Mouse (Mus musculus) layer of hippocampus, adult 6 months (tissue): ENCODE measurements around the gene Fzr1. TPM values are rescaled to one million over a fixed set of nuclear protein-coding genes. Genes with fewer than 3 reads are reported as not detected.
A peak's percentile ranks its signal among the peaks of the same experiment; 100 is the strongest.

Experiments
- long read RNA-seq, 2 experiments: library from polyadenylated mRNA; unstranded; transcript quantifications; one replicate each; pipeline ENCODE4 v2.0.0; 2019 to 2020
- microRNA-seq: library from miRNA; unstranded; fragments of <30 nt; microRNA quantifications from one replicate; pipeline ENCODE4 v1.2.0, GENCODE M21; 2020
- polyA plus RNA-seq: library from polyadenylated mRNA; unstranded; fragments of <200 nt; fragmentation: Nextera tagmentation; gene quantifications from 2 replicates; pipeline ENCODE4 v1.2.3, GENCODE M21; 2021

Fzr1 gene
- polyA plus RNA-seq, result 62.7 and 65.6 TPM in 2 replicates
- long read RNA-seq, experiment 1, transcript Fzr1-205 (14 exons, 3,057 nt), result major isoform, 130 of 160 reads
- long read RNA-seq, experiment 1, partial matches to known transcripts, result 22 of 160 reads
- long read RNA-seq, experiment 1, other reads (novel, unspliced or antisense), result 8 of 160 reads
- long read RNA-seq, experiment 2, transcript Fzr1-205 (14 exons, 3,057 nt), result major isoform, 641 of 688 reads
- long read RNA-seq, experiment 2, partial matches to known transcripts, result 14 of 688 reads
- long read RNA-seq, experiment 2, other reads (novel, unspliced or antisense), result 33 of 688 reads

GRCm38 (mm10) chr10:81377793-81378552, at the start of gene Fzr1:
Gene Fzr1, minus strand, starts transcription at chr10:81378516.

DNA sequence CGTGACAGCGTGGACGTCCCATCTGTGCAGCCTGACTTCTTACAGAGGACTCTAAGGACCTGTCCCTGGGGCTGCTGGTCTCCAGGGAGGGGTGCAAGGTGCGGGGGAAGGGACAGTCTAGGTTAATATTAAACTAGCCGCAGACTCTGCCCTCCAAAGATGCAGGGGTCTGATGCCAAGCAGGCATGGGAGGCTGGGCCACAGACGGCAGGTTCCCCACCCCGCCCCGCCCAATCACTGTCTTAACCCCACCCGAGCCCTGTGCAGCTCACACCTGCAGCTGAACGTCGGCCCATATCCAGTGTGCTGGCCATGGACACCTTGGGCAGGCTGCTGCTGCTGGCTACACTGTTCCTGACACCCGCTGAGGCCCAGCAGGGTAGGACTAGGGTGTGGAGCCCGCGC, 14.5 kb upstream of the Fzr1 start, which contains the start of gene Smim24:
TSS of gene Smim24 (plus strand) at position 271 of the 405 bp plus-strand sequence.

GRCm38 (mm10) chr10:81388505-81389055, 10.3 kb upstream of the Fzr1 start, which contains the start of gene Gm48552:
Gene Gm48552, plus strand, starts transcription at chr10:81389005.

DNA sequence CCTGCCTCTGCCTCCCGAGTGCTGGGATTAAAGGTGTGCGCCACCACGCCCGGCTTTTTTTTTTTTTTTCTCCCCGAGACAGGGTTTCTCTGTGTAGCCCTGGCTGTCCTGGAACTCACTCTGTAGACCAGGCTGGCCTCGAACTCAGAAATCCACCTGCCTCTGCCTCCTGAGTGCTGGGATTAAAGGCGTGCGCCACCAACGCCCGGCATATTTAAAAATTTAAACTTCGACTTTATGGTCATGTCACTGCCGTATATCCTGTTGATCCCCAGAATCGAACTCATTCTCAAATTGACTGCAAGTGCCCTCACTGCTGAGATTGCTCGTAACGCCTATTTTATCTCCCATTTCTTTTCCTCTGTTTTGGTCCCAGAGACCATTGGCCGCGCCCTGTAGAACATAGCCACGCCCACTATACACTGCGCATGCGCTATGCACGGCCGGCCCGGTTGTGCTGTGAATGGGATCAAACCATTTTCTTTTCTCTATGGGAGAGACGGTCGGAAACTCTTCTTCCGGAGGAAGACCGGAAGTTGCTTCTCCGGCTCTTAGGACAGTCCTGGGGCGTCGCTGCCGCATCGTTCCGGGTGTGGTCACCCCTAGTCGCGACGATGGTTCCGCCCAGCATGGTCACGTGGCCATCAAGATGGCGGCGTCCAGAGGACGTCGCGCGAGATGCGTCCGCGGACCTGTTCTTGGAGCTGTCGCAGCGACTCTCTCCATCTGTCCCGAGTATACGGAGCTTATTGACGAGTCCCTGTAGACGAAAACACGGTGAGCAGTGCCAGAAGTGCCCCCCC, 5.7 kb upstream of the Fzr1 start, which contains the start of the genes Dohh and Gm48551:
TSS of gene Dohh (plus strand) at position 627 of the 803 bp plus-strand sequence.
TSS of gene Gm48551 (plus strand) at position 665 of the 803 bp plus-strand sequence.

GRCm38 (mm10) chr10:81365672-81366476, 12.4 kb downstream of the Fzr1 start, which contains the start of gene 4930404N11Rik:
Gene 4930404N11Rik, minus strand, starts transcription at chr10:81365816.

GRCm38 (mm10) chr10:81356991-81357844, 21.1 kb downstream of the Fzr1 start, which contains the start of gene Mfsd12:
Gene Mfsd12, plus strand, starts transcription at chr10:81357491.

DNA sequence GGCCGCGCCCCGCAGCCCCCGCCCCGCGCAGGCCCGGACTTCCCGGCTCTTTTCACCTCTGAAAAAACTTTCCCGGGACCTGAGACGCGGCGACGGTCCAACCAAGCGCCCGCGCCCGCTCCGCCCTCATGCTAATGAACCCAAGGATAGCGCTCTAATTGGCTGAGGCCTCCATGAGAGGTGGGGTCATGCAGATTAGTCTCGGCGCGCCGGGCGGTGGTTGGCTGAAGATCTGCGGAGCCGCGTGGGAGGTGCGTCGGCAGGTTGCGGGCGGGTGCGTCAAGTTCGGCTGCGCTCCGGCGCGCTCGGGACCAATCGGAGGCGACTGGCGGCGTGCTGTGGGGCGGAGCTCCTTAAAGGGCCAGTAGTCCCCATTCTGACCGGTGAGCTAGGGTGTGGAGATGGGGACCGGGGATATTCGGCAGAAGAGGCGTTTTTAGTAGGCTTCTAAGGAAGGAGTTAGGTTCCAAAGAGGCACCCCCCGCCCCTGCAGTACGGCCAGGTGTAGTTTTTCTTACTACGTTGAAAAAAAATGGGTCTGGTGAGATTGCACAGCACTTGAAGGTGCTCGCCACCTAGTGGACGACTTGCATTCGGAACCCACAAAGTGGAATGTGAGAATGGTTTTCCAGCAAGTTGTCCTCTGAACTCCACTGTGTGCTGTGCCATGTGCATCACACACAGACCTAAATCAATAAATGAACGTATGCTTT, 27.8 kb downstream of the Fzr1 start, which contains the start of gene Hmg20b:
TSS of gene Hmg20b (minus strand) at position 130 of the 713 bp plus-strand sequence.

GRCm38 (mm10) chr10:81342686-81343505, 35.4 kb downstream of the Fzr1 start, which contains the start of gene Gipc3:
Gene Gipc3, minus strand, starts transcription at chr10:81343266.

DNA sequence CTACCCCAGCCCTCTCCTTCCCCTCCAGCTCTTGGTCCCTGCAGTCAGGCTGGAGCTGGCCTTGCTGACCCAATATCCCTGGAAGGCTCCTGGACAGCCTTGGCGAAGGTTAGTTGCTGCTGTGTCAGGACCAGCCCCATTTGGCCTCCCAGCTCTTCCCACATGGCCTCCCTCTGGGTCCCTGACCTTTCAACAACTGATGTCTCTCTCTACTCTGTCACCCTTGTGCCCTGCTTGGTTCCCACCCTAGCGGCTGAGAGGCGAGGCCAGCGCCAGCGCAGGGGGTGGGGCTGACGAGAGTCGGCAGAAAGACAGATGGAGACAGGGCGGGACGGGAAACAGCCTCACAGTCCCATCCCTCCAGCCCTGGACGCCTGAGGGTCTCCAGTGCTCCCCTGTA, 49.9 kb downstream of the Fzr1 start, which contains the start of gene Tbxa2r:
TSS of gene Tbxa2r (plus strand) at position 346 of the 400 bp plus-strand sequence.

GRCm38 (mm10) chr10:81320550-81321347, 57.6 kb downstream of the Fzr1 start, which contains the start of gene Cactin:
Gene Cactin, plus strand, starts transcription at chr10:81321103.

Small RNA genes lying within 50 kb of the gene (microRNA-seq; reads per million reads assigned to microRNA genes)
- gene Mir1191b, result not detected
- gene Mir6913, result 2.8 reads per million, percentile 7 among the genes with 10 or more reads in this experiment

Other genes with a start within 250 kb of the Fzr1 start
- 87.7 and 94.4 TPM in 2 replicates for gene Zbtb7a, start 243.3 kb downstream of the Fzr1 start, polyA plus RNA-seq
- 15.8 and 17.3 TPM in 2 replicates for gene Pias4, start 210.6 kb downstream of the Fzr1 start, polyA plus RNA-seq
- gene Eef2, start 201.9 kb downstream of the Fzr1 start, polyA plus RNA-seq, result 609 and 694 TPM in 2 replicates
- 3.5 and 5.3 TPM in 2 replicates for gene Dapk3, start 195.5 kb downstream of the Fzr1 start, polyA plus RNA-seq
- gene 4930442H23Rik, start 194.7 kb downstream of the Fzr1 start, polyA plus RNA-seq, result not detected in 2 replicates
- not detected in 2 replicates for gene Nmrk2, start 176.5 kb downstream of the Fzr1 start, polyA plus RNA-seq
- 47.2 and 52.7 TPM in 2 replicates for gene Atcay, start 147.7 kb downstream of the Fzr1 start, polyA plus RNA-seq
- gene Zfr2, start 145.4 kb downstream of the Fzr1 start, polyA plus RNA-seq, result 33.7 and 36.7 TPM in 2 replicates
- 145 and 170 TPM in 2 replicates for gene Matk, start 125.6 kb downstream of the Fzr1 start, polyA plus RNA-seq
- 119 and 122 TPM in 2 replicates for gene Mrpl54, start 111.6 kb downstream of the Fzr1 start, polyA plus RNA-seq
- 20.9 and 24.9 TPM in 2 replicates for gene Apba3, start 111.6 kb downstream of the Fzr1 start, polyA plus RNA-seq
- 1.1 and 4.3 TPM in 2 replicates for gene Tjp3, start 86.9 kb downstream of the Fzr1 start, polyA plus RNA-seq
- gene Pip5k1c, start 85.6 kb downstream of the Fzr1 start, polyA plus RNA-seq, result 48.2 and 55.7 TPM in 2 replicates
- 13.5 and 13.9 TPM in 2 replicates for gene Cactin, start 57.4 kb downstream of the Fzr1 start, polyA plus RNA-seq
- 1.4 and 1.7 TPM in 2 replicates for gene Tbxa2r, start 49.8 kb downstream of the Fzr1 start, polyA plus RNA-seq
- gene Gipc3, start 35.2 kb downstream of the Fzr1 start, polyA plus RNA-seq, result 0.60 and 0.80 TPM in 2 replicates
- gene Hmg20b, start 28.0 kb downstream of the Fzr1 start, polyA plus RNA-seq, result 28.5 TPM in 2 replicates
- 9.2 and 10.7 TPM in 2 replicates for gene Mfsd12, start 21.0 kb downstream of the Fzr1 start, polyA plus RNA-seq
- not detected in 2 replicates for gene 4930404N11Rik, start 12.7 kb downstream of the Fzr1 start, polyA plus RNA-seq
- 178 and 192 TPM in 2 replicates for gene Dohh, start 5.9 kb upstream of the Fzr1 start, polyA plus RNA-seq
- 4.3 and 4.7 TPM in 2 replicates for gene Gm48551, start 6.0 kb upstream of the Fzr1 start, polyA plus RNA-seq
- 1.3 TPM in 1 of 2 replicates, not detected in the other for gene Gm48552, start 10.5 kb upstream of the Fzr1 start, polyA plus RNA-seq
- 2.8 and 3.4 TPM in 2 replicates for gene Smim24, start 14.5 kb upstream of the Fzr1 start, polyA plus RNA-seq
- gene Nfic, start 77.1 kb upstream of the Fzr1 start, polyA plus RNA-seq, result 22.5 and 25.0 TPM in 2 replicates
- gene Celf5, start 104.2 kb upstream of the Fzr1 start, polyA plus RNA-seq, result 60.5 and 83.1 TPM in 2 replicates
- 45.3 and 46.2 TPM in 2 replicates for gene Ncln, start 117.9 kb upstream of the Fzr1 start, polyA plus RNA-seq
- gene S1pr4, start 121.6 kb upstream of the Fzr1 start, polyA plus RNA-seq, result 0.43 and 0.55 TPM in 2 replicates
- gene Gna15, start 145.7 kb upstream of the Fzr1 start, polyA plus RNA-seq, result 2.6 and 3.5 TPM in 2 replicates
- gene Gna11, start 166.7 kb upstream of the Fzr1 start, polyA plus RNA-seq, result 42.2 and 61.8 TPM in 2 replicates
- 230 and 286 TPM in 2 replicates for gene Aes, start 181.0 kb upstream of the Fzr1 start, polyA plus RNA-seq
- gene Tle2, start 196.0 kb upstream of the Fzr1 start, polyA plus RNA-seq, result 3.0 and 3.9 TPM in 2 replicates
- 2.5 and 3.7 TPM in 2 replicates for gene Tle6, start 222.6 kb upstream of the Fzr1 start, polyA plus RNA-seq
- gene BC025920, start 227.8 kb upstream of the Fzr1 start, polyA plus RNA-seq, result 0.24 and 0.54 TPM in 2 replicates
- gene Sirt6, start 249.3 kb upstream of the Fzr1 start, polyA plus RNA-seq, result 24.3 and 28.2 TPM in 2 replicates